Mouse (Mus musculus) liver, adult 2 months (tissue): ENCODE measurements at regions not wholly inside any gene's neighbourhood (a gene's known extent, or its start where the extent isn't known, plus 50 kb on each side); places are given as distances from the start of the nearest gene placed in this dataset.

Source experiments
- DNase-seq: peaks from one replicate; pipeline ENCODE4 v3.0.0-alpha.2; 2011; ENCODE audit warnings: low read depth, low spot score; ENCODE audit errors: extremely low read depth
- H3K27ac ChIP-seq: fragments of 200-500 bp; replicated peaks from 2 replicates; pipeline ENCODE4 v1.5.1; 2012; ENCODE audit warnings: low read depth, mild to moderate bottlenecking, control low read depth, inconsistent platforms, low read length; ENCODE audit not compliant: insufficient read depth
- H3K27me3 ChIP-seq: fragments of 200-500 bp; 2 replicates; pipeline ENCODE4 v1.6.1; 2012; ENCODE audit warnings: mild to moderate bottlenecking, moderate library complexity, low read length, inconsistent platforms; ENCODE audit not compliant: control insufficient read depth, insufficient read depth
- H3K36me3 ChIP-seq: fragments of 200-500 bp; 2 replicates; pipeline ENCODE4 v1.6.1; 2012; ENCODE audit warnings: low read length, inconsistent platforms; ENCODE audit not compliant: control insufficient read depth, insufficient read depth
- H3K4me1 ChIP-seq: fragments of 200-500 bp; 2 replicates; pipeline ENCODE4 v1.6.1; 2011; ENCODE audit warnings: low read length; ENCODE audit not compliant: control insufficient read depth, insufficient read depth
- H3K4me3 ChIP-seq: fragments of 200-500 bp; 2 replicates; pipeline ENCODE4 v1.5.1; 2011; ENCODE audit warnings: low read depth, mild to moderate bottlenecking, control low read depth, low read length, moderate library complexity; ENCODE audit not compliant: insufficient read depth
- H3K79me2 ChIP-seq: fragments of 200-500 bp; 2 replicates; pipeline ENCODE4 v1.6.1; 2012; ENCODE audit warnings: inconsistent platforms, mild to moderate bottlenecking, low read length, moderate library complexity; ENCODE audit not compliant: control insufficient read depth, insufficient read depth
- H3K9ac ChIP-seq: fragments of 200-500 bp; 2 replicates; pipeline ENCODE4 v1.6.1; 2012; ENCODE audit warnings: low read depth, mild to moderate bottlenecking, control low read depth, inconsistent platforms, low read length
- CTCF ChIP-seq: fragments of 200-500 bp; IDR thresholded peaks from 2 replicates; pipeline ENCODE4 v1.5.1; 2011; ENCODE audit warnings: low read depth, low read length, control low read depth
- POLR2A ChIP-seq: fragments of 200-500 bp; IDR thresholded peaks from 2 replicates; pipeline ENCODE4 v1.6.1; 2011; ENCODE audit warnings: low read length, control low read depth; ENCODE audit not compliant: insufficient read depth; ENCODE audit errors: extremely low read depth
- WGBS: fragments of 180-500 bp; shearing (Covaris S2); methylation state at CpG from one replicate; pipeline ENCODE4 v1.1.7; 2018; 5-methylcytosine and 5-hydroxymethylcytosine counted together

GRCm38 (mm10) chr5:4697346-4698095 is 60.3 kb downstream of the Fzd1 start:
- Histone ChIP-seq H3K27me3 (no peaks in the 10 kb centered on the region), H3K36me3 (no peaks in the 10 kb centered on the region), H3K4me3 (no peak overlapping the region), H3K9ac (no peak overlapping the region), H3K4me1 (no peaks in the 10 kb centered on the region), H3K79me2 (no peaks in the 10 kb centered on the region), H3K27ac (no peak overlapping the region)
- no peak for DNase-seq
- WGBS: 85% methylated on average over 4 of the region's 4 CpGs
- TF ChIP-seq CTCF (no peak), POLR2A (no peak)

DNA sequence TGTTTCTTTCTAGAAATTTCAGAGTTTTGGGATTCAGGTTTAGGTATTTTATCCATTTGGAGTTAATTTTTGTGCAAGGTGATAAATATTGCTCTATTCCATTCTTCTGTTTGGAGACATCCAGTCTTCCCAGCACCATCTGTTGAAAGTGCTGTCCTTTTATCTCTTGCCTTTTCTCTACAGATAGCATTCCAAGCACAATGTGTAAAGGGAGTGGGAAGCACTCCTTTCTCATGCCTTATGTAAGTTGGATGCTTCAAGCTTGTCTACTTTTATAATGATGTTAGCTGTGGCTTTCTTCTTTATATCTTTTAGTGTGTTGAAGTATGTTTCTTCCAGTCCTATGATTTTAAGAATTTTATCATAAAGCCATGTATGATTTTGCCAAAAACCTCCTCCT is 61.1 kb downstream of the Fzd1 start:
- TF ChIP-seq POLR2A (no peak), CTCF (no peak)
- Histone ChIP-seq H3K4me1 (no peaks in the 10 kb centered on the region), H3K79me2 (no peaks in the 10 kb centered on the region), H3K9ac (no peak overlapping the region), H3K36me3 (no peaks in the 10 kb centered on the region), H3K4me3 (no peak overlapping the region), H3K27ac (no peak overlapping the region), H3K27me3 (no peaks in the 10 kb centered on the region)
- DNase-seq: no peak

DNA sequence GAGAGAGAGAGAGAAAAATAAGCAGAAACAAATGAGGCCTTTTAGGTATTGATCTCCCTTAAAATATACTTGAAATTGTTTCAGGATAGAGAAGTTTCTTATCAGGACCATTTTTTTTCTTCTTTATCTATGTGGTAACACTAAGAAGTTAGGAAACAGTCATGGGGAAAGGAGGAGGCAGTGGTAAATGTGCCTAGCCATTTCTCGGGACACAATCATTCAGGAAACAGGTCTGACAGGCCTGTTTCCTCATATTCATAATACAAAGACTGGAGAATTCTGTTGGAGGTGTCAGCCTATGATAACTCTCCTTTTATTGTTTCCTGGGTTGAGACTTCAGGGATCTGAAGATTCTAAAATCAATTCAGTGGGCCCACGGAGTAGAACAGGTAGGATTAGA is 68.7 kb downstream of the Fzd1 start:
- DNase-seq: no peak
- 76% methylated on average over 2 of the region's 2 CpGs for WGBS
- Histone ChIP-seq H3K79me2 (no peaks in the 10 kb centered on the region), H3K36me3 (no peaks in the 10 kb centered on the region), H3K27me3 (no peaks in the 10 kb centered on the region), H3K27ac (no peak overlapping the region), H3K4me3 (no peak overlapping the region), H3K4me1 (no peaks in the 10 kb centered on the region), H3K9ac (no peak overlapping the region)
- TF ChIP-seq POLR2A (no peak), CTCF (no peak)

- DNase-seq: no peak
- Histone ChIP-seq H3K79me2 (no peaks in the 10 kb centered on the region), H3K9ac (no peak overlapping the region), H3K27ac (no peak overlapping the region), H3K4me1 (no peaks in the 10 kb centered on the region), H3K36me3 (no peaks in the 10 kb centered on the region), H3K27me3 (no peaks in the 10 kb centered on the region), H3K4me3 (no peak overlapping the region)
- WGBS: 96% methylated on average over 2 of the region's 2 CpGs
- TF ChIP-seq POLR2A (no peak), CTCF (no peak)
These were observed 82.5 kb downstream of the Fzd1 start for GRCm38 (mm10) chr5:4675316-4675715.

DNA sequence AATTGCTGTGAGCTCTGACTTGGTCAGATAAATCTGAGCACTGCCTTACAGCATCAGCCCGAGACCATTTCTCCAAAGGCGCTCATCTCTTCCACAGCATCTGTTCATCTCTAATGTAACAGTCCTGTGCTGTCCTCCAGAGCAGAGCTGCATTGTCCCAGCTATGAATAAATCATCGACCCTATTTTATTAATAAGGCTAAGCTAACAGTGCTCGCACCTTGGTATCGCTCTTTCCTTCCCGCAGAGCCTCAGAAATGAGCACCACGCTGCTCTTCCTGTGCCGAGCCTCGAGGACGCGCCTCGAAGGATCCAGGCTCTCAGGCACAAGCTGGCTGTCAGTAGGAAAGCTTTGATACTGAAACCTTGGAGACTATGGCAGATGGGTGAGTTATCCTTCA is 91.5 kb downstream of the Fzd1 start:
- Histone ChIP-seq H3K27ac (no peak overlapping the region), H3K79me2 (no peaks in the 10 kb centered on the region), H3K4me3 (no peak overlapping the region), H3K27me3 (no peaks in the 10 kb centered on the region), H3K4me1 (no peaks in the 10 kb centered on the region), H3K9ac (no peak overlapping the region), H3K36me3 (no peaks in the 10 kb centered on the region)
- no peak for TF ChIP-seq POLR2A
- TF ChIP-seq CTCF: no peak
- 84% methylated on average over 12 of the region's 12 CpGs for WGBS
- no peak for DNase-seq

GRCm38 (mm10) chr5:4665978-4666377 is 91.9 kb downstream of the Fzd1 start:
- WGBS: 70% methylated on average over 9 of the region's 9 CpGs

More at GRCm38 (mm10) chr5:4665978-4666377, 91.9 kb downstream of the Fzd1 start:
- Histone ChIP-seq H3K36me3 (no peaks in the 10 kb centered on the region), H3K27me3 (no peaks in the 10 kb centered on the region), H3K4me3 (no peak overlapping the region), H3K9ac (no peak overlapping the region), H3K27ac (no peak overlapping the region), H3K79me2 (no peaks in the 10 kb centered on the region), H3K4me1 (no peaks in the 10 kb centered on the region)
- no peak for DNase-seq
- TF ChIP-seq POLR2A (no peak), CTCF (no peak)
